Mouse (Mus musculus) cerebellum, adult 2 months (tissue): ENCODE data around the gene Ccl7. TPM values are rescaled to one million over a fixed set of nuclear protein-coding genes. Genes with fewer than 3 reads are reported as not detected.

ENCODE experiments used
- DNase-seq, 2 experiments: peaks; one replicate each; pipeline ENCODE4 v3.0.0; 2021
- H3K27ac ChIP-seq: fragments of 200-500 bp; 2 replicates; pipeline ENCODE4 v1.5.1; 2012; ENCODE audit warnings: low read length, control low read depth, inconsistent platforms; ENCODE audit not compliant: insufficient read depth
- H3K27me3 ChIP-seq: fragments of 200-500 bp; 2 replicates; pipeline ENCODE4 v1.6.1; 2012; ENCODE audit warnings: inconsistent platforms, mild to moderate bottlenecking, low read length, moderate library complexity; ENCODE audit not compliant: control insufficient read depth, insufficient read depth
- H3K4me1 ChIP-seq: fragments of 200-500 bp; 2 replicates; pipeline ENCODE4 v1.6.1; 2011; ENCODE audit warnings: low read length; ENCODE audit not compliant: control insufficient read depth, insufficient read depth
- H3K4me3 ChIP-seq: fragments of 200-500 bp; replicated peaks from 2 replicates; pipeline ENCODE3; 2011; ENCODE audit warnings: mild to moderate bottlenecking, low read depth, low read length, control low read depth; ENCODE audit not compliant: insufficient read depth
- CTCF ChIP-seq: fragments of 200-500 bp; IDR thresholded peaks from 2 replicates; pipeline ENCODE4 v1.5.1; 2011; ENCODE audit warnings: low read depth, mild to moderate bottlenecking, control low read depth, low read length, moderate library complexity, borderline replicate concordance; ENCODE audit not compliant: insufficient read depth
- POLR2A ChIP-seq: fragments of 200-500 bp; IDR thresholded peaks from 2 replicates; pipeline ENCODE4 v1.6.1; 2011; ENCODE audit warnings: low read length, control low read depth, borderline replicate concordance; ENCODE audit not compliant: insufficient read depth
- WGBS: fragments of 180-500 bp; shearing (Covaris S2); methylation state at CpG from one replicate; pipeline ENCODE4 v1.1.7; 2018; 5-methylcytosine and 5-hydroxymethylcytosine counted together
- polyA plus RNA-seq: library from polyadenylated mRNA; depleted of rRNA; stranded (reverse); fragments of >200 nt; gene quantifications from 2 replicates; pipeline ENCODE4 v1.2.3, GENCODE M21; 2012

Ccl7 gene
- polyA plus RNA-seq, 1 experiment = not detected

DNA sequence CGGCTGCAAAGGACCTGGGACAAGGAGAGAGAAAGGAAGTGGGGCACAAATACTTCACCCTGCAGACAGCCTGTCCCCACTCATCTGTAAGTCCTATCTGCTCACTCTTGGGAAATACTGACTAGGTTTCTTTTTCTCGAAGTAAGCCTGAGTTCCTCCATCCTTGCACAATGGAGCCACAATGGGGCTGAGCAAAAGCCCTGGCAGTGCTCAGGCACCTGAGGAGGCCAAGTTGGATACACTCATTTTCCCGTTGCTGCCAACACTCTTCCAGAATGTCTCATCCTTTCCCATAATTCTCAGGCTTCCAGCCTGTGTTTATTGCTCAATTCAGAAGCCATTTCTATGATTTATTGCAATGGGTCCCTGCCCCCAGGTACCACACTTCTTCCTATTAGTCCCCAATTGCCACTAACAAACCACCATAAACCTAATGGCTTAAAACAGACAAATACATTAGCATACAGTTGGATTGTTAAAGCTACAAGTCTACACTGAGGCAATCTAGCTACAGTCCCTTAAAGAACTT, 6.3 kb upstream of the Ccl7 start:
- Histone ChIP-seq H3K4me3 (no peak overlapping the region), H3K27me3 (no peaks in the 10 kb centered on the region), H3K27ac (no peak overlapping the region), H3K4me1 (no peaks in the 10 kb centered on the region)
- TF ChIP-seq CTCF (no peak), POLR2A (no peak)
- WGBS = 49% methylated on average over 3 of the region's 3 CpGs
- DNase-seq = no peak

DNA sequence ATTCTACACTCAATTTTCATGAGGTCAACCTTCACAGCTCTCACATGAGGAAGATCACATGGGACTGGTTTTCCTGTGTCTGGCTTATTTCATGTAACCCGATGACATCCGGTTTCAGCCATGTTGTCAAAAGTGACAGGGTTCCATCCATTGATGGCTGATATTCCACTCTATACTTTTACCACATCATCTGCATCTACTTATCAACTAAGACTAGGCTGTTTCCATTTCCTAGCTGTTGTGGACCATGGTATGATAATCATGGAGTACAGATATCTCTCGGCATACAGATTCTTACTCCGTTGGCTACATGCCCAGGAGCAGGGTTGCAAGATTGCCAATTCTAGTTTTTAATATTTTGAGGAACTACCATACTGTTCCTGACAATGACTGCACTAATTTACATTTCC, 3.8 kb upstream of the Ccl7 start:
- Histone ChIP-seq H3K27me3 (no peaks in the 10 kb centered on the region), H3K4me1 (no peaks in the 10 kb centered on the region), H3K4me3 (no peak overlapping the region), H3K27ac (no peak overlapping the region)
- WGBS = 55% methylated on average over 4 of the region's 4 CpGs
- DNase-seq = no peak
- TF ChIP-seq CTCF = no peak
- no peak for TF ChIP-seq POLR2A

DNA sequence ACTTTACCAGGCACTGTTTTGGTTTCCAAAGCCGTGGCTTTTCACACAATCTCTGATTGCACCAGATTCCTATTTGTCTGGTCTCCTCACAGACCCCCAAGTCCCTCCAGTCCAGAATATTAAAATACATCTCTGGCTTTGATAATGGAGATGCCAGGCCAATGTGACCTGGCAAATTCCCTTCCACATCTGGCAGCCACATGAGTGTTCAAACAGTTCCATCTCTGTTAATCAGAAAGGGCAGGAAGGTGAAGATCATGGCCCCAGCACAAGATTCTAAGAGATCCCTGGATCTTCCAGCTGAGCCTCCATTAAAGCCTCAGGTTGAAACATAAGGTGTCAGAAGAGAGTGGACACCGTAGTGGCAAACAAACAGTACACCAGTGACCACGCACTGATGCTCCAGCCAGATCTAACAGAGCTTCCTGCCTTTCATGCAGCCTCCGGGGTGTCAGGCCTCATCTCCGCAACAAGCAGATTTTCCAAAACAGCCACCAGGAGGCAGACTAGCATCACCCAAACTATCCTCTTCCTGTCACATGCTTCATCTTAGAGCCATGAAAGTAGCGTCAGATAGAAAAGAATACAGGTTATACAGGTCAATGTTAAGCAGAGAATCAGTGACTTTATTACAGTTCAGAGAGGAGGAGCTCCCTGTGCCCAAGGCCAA, 2.4 kb downstream of the Ccl7 start:
- Histone ChIP-seq H3K4me3 (no peak overlapping the region), H3K27ac (no peak overlapping the region), H3K27me3 (no peaks in the 10 kb centered on the region), H3K4me1 (no peaks in the 10 kb centered on the region)
- DNase-seq = no peak
- TF ChIP-seq POLR2A (no peak), CTCF (no peak)
- 60% methylated on average over 6 of the region's 6 CpGs for WGBS

DNA sequence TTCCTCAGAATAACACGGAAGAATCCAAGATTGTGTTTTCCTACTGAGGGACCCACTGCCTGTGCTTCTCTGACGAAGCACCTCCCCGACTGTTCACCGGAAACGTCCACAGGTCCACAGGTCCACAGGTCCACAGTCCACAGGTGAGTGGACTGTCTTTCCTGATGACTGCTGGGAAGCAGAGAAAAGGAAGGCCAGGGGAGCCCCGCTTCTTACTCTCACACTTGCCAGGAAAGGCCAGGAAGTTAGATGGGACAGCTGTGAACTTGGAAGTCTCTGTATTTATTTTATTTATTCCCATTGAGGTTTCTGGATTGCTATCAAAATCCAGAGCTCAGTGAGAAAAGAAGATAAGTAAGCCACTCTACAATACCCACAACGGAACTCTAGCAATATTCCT, 8.3 kb downstream of the Ccl7 start:
- Histone ChIP-seq H3K4me1 (no peaks in the 10 kb centered on the region), H3K27me3 (no peaks in the 10 kb centered on the region), H3K4me3 (no peak overlapping the region), H3K27ac (no peak overlapping the region)
- TF ChIP-seq POLR2A (no peak), CTCF (no peak)
- WGBS = 89% methylated on average over 7 of the region's 7 CpGs
- no peak for DNase-seq

DNA sequence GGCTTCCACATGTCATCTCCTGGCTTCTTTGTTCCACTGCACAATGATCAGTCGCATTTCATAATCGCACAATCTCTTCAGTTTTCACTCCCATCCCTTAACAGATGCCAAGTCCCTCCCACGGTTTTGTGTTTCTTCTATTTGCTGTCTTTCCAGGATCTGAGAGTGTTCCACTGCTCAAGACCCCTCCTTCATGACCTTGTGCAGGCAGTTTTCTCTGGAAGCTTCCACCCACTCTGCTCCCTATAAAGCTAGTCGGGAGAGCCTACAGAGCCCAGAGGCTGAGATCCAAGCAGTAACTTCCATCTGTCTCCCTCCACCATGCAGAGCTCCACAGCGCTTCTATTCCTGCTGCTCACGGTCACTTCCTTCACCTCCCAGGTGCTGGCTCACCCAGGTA, 12.1 kb downstream of the Ccl7 start, which contains the start of gene Ccl11:
TSS of gene Ccl11 (plus strand) at position 178 of the 400 bp plus-strand sequence.
- no peaks in the 10 kb centered on the region for H3K27me3 ChIP-seq
- no peaks in the 10 kb centered on the region for H3K4me1 ChIP-seq
- TF ChIP-seq CTCF (no peak), POLR2A (no peak)
- H3K4me3 ChIP-seq = no peak within 1 kb of the TSS
- WGBS = 31% methylated on average over 6 of the region's 6 CpGs
- no peak for DNase-seq
- H3K27ac ChIP-seq = no peak within 1 kb of the TSS

DNA sequence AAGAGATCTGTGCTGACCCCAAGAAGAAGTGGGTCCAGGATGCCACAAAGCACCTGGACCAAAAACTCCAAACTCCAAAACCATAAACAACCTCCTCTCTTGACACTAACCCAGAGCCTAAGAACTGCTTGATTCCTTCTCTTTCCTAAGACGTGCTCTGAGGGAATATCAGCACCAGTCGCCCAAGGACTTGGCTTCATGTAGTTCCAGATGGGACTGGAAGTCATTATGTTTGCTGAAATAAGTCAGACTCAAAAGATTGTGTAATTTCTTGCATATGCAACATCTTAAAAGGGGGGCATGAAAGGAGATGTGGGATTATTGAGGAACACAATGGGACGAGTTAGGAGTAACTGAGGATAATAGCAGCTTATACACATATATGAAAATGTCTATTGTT, 16.7 kb downstream of the Ccl7 start:
- H3K27ac ChIP-seq = no peak overlapping the region
- TF ChIP-seq CTCF (no peak), POLR2A (no peak)
- WGBS = 75% methylated on average over 3 of the region's 3 CpGs
- H3K4me3 ChIP-seq = no peak overlapping the region
- H3K4me1 ChIP-seq = no peaks in the 10 kb centered on the region
- H3K27me3 ChIP-seq = no peaks in the 10 kb centered on the region
- no peak for DNase-seq

DNA sequence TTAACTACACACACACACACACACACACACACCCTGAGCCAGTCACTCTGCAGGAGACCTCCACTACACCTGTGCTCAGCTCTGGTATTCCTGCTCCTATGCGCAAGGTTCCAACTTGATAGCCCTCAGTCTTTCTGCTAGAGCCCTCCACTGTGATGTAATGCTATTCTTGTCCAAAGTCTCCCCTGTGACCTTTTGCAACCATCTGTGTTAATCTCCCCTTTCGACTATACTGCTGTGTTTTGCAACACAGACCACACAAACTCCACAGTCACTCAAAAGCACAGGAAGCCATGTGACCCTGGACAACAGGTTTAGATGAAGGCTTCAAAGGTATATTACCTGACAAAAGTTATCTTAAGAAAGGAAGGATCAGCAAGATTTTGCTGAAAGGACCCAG, 17.9 kb downstream of the Ccl7 start:
- Histone ChIP-seq H3K4me1 (no peaks in the 10 kb centered on the region), H3K27me3 (no peaks in the 10 kb centered on the region), H3K27ac (no peak overlapping the region), H3K4me3 (no peak overlapping the region)
- 48% methylated on average over 2 of the region's 2 CpGs for whole genome bisulfite sequencing
- TF ChIP-seq POLR2A = no peak
- no peak for DNase-seq

DNA sequence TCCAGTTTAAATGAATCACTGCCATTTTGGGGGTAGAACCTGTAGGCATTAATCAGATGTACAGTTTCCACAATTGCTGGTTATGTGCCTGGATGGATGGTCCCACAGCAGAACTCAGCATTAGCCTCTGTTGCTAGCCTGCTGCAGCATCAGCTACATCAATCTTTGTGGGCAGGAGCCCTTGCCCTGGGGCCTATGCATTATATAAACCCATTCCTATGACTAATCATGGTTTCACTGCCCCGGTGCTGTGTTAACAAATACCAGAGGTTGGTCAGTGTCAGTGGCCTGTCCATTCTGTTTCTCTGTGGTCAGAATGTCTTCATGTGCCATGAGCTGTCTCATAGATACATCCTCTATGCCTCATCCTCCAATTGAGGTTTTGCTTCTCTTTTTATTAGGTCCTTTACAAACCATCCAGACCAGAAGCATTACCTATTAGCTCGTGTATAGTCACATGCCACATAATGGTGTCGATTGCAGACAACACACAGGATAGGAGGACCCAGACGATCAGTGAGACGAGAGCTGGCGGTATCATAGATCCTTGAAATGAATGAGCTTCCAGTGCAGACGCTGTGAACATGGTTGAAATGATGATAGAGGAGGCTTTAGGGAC, 21.6 kb downstream of the Ccl7 start:
- H3K27me3 ChIP-seq = no peaks in the 10 kb centered on the region
- no peak overlapping the region for H3K4me3 ChIP-seq
- TF ChIP-seq POLR2A (no peak), CTCF (no peak)
- no peaks in the 10 kb centered on the region for H3K4me1 ChIP-seq
- no peak for DNase-seq
- no peak overlapping the region for H3K27ac ChIP-seq
- WGBS = 87% methylated on average over 7 of the region's 7 CpGs
